Mouse (Mus musculus) natural killer cell, adult 2 months (primary cell): ENCODE results near the gene Ifnk.

ENCODE experiments used
- DNase-seq, 2 experiments: peaks; one replicate each; pipeline ENCODE4 v3.0.0; 2022; ENCODE audit warnings: low spot score in 2 of 2

Ifnk gene

DNA sequence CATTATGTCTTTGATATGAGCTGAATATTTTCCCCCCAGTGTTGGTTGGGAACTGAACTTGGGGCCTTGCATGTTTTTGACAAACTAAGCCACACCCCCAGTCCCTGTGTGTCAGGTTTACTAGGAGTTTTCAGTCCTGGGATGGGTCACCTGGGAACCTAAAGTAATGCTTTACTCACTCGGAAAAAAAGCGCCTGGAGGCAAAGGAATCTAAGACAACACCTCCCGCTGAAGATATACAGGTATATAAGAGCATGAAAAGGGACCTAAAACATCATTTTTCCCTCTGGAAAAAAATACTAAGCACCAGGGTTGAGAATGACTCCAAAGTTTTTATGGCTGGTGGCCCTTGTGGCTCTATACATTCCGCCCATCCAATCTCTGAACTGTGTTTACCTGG lies at the start of gene Ifnk:
Gene Ifnk, plus strand, starts transcription at position 301 of the 400 bp plus-strand sequence.
- DNase-seq = no peak

DNA sequence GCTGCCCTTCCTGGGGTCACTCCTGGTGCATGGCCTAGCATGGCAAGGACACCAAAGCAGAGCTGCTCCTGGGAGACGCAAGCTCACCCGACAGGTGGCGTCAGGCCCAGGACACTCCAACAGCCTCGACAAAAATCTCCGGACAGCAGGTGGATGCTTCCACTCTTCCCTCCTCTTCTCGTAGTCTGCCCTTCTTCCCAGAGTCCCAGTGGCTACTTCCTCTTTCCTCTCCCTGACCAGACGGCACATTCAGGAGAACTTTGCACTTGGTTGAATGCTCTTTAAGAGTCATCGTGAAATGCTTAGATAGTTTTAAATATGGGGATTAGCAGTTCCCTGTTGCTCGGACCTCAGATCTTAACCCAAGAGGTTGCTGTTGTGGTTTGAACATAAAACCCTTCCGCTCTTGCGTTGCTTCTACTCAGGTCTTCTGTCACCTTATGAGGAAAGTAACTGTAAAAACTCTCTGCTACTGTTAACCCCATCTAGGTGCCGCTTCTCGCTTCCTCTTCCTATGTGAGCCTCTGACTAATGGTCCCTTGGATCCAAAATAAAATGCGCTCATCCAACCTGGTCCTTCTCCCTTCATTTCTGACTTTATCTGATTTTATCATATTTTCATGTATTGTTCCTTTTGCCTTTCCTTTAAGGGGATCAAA lies 46.6 kb upstream of the Ifnk start:
- DNase-seq = no peak

DNA sequence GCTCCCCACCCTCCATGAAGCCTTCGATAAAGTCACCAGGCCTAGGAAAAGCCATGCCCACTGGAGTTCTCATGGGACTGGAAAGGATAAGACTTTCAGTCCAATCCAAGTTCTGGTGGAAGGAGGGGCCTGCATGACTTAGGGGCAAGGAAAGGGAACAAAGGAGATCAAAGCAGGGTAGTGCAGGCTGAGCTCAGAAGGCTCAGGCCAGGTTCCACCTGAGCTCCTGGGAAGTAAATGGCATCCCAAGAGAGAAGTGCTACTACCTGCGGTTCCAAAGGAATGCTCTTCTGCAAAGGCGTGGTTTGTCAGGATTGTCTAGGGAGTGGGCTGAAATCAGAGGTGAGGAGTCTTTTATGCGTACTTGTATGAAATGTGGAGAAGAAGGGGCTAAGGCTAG lies 39.4 kb upstream of the Ifnk start:
- DNase-seq = no peak

DNA sequence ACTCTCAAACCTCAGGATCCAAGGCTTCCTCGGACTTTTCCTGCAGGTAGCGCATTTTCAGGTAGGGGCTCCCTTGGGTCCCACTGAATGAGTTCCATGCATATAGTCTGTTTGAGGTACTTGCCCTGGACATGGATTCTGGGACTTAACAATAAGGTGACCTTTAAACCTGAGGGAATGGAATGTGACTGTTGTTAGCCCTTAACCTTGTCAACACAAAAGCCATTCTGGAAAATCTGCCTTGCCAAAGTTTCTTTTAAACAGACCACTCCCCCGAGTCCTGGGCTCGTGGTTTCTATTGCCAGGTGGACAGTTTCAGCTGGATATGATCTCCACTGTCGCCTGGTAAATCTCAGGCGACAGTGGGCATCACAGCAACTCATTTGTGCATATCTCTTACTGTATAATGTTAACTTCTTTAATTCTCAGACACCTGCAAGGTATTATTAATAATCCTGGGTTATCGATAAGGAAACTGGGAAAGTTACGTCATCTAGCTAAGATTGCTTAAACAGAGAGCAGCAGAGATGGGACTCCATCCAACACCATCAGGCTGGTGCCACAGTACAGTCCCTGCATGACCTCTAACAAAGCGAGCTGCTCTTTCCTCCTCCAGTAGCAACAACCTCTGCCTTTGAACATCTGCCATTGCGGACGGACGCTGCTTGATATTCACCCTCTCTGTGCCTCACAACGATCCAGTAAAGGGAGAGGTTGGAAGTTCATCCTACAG lies 38.2 kb upstream of the Ifnk start:
- no peak for DNase-seq

DNA sequence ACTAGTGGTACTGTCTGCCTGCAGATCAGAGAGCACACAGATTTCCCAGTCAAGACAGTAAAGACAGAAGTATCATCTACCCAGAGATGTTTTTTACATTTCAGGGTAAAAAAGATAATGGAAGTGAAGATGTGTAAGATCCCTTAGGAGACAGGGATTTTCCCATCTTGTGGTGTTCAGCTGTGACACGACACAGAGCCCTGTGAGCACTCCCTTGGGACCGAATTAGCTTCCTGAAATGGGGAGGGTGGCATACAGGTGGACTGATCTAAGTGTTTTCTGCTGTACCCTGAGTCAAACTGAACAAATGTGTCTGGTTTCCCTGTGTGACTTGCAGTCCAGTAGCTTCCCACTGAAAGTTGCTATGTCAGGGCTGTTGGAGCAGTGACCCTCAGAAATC lies 36.9 kb upstream of the Ifnk start:
- DNase-seq = no peak

DNA sequence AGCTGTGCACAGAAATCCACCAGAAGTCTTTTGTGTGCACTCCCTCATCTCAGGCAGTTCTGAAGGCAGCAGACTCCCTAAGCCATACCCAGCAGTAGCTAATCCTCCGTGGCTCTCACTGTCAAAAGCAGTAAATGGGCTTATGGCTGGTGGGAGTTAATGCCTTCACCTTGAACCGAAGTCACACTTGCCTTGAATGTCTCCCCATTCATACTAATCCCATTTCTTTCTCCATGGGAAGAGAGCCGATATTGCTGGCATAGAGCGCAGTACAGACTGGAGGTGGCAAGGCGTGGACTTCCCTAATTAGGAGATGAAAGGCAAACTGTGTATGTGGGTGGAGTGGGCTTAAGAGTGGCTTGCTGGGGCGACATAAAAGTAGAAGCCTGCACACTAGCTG lies 35.9 kb upstream of the Ifnk start:
- DNase-seq = no peak

DNA sequence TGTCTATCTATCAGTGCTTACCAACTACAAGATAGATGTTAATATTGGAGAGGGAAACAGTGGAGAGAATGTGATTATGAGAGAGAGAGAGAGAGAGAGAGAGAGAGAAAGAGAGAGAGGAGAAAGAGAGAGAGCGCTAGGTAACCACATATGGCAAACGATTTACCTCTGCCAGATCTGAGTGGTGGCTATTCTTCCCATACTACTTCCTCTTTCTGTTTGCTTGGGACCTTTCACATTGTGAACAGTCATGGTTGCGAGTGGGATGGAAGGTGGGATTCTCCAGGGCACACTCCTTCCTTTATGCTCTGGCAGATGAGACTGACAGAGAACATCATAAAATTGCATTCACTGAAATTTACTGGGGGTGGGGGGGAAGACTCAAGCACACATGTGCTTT lies 34.7 kb upstream of the Ifnk start:
- DNase-seq = no peak

DNA sequence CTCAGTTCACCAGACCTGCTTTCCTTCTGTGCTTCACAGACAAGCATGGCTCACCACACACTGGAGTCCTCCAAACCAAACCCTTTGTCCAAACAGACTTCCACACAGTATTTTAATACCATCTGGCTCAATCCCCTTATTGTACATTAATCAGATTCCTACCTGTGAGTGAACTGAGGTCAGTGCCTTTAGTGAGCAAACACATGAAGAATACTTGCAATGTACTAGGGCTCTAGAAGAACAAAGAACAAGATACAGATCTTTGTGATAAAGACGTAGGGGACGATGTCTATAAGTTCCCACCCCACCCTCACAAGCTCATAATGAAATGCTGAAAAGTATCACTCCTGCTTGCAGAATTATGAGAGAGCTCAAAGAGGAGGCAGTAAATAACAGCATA lies 33.0 kb upstream of the Ifnk start:
- no peak for DNase-seq

DNA sequence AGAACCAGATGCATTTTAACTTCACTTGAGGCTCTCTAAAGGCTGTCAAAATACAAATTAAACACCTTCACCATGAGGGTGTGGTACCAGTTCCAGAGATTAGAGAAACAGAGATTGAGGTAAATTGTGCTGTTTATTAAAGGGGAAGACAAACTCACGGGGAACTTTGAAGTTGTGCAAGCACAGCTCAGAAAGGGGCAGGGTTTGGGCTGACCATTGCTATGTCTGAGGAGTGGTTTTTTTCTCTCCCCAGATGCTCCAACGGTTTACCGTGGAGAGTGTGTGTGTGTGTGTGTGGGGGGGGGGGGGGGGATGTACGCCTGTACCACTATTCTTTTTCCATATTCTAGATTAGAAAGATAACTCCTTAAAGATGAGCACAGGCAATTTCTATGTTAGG lies 31.7 kb upstream of the Ifnk start:
- DNase-seq = no peak

DNA sequence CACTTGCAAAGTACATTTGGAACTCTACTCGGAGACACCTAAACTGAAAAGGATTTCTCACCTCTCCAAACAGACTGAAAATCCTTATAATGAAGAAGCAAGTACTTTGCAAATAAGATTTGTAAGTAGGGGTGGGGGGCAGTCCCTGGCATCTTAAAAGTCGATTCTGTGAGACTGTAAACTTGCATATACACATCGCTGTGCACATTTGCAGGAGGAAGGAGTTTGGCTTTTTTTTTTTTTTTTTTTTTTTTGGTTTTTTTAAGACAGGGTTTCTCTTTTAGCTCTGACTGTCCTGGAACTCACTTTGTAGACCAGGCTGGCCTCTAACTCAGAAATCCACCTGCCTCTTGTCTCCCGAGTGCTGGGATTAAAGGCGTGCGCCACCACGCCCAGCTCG lies 31.3 kb upstream of the Ifnk start:
- no peak for DNase-seq

DNA sequence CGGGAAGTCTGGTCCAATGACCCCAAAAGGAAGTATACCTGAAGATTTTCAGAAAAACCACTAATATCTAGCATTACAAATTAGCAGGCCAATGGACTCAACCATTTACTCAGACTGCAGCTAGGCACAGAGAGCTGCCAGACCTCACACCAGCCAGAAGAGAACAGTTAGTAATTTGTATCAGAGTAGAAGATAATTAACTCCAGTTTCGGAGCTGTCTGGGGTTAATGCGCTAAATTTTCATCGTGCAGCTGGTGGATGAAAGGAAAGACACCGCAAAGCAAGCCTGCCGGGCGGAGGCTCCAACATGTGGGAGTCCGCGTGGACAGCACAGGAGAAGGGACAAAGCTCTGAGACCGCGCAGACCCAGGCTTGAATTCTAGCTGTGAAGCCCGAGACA lies 30.8 kb upstream of the Ifnk start:
- no peak for DNase-seq

DNA sequence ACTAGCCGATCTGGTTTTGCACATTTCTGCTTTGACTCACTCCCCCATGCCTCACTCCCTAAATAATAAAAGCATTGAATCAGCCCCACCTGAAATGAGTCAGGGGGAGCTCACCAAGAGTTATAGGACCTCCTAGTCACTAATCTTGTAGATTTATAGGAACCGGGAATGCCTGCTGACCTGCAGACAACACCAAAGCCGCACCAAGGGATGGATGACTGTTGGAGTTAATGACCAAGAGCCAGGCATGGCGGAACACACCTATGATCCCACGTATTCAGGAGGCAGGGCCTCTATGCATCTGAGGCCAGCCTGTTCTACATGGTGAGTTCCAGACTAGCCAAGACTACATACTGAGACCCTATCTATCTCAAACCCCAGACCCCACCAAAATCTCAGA lies 28.8 kb upstream of the Ifnk start:
- no peak for DNase-seq

DNA sequence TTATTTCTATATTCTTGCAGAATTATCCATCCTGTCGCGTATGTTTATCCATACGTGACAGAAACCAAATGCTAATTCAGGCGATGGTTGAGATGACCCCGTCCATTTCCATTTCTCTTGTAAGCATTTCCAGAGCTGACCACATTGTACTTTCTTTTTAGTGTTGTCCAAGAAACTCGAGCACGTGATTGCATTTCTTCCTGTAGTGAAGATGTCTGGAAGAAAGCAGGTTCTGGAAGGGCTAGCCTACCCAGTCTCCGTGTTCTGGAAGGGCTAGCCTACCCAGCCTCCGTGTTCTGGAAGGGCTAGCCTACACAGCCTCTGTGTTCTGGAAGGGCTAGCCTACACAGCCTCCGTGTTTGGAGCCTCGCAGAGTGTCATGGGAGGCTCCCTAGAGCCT lies 27.8 kb upstream of the Ifnk start:
- DNase-seq = no peak

DNA sequence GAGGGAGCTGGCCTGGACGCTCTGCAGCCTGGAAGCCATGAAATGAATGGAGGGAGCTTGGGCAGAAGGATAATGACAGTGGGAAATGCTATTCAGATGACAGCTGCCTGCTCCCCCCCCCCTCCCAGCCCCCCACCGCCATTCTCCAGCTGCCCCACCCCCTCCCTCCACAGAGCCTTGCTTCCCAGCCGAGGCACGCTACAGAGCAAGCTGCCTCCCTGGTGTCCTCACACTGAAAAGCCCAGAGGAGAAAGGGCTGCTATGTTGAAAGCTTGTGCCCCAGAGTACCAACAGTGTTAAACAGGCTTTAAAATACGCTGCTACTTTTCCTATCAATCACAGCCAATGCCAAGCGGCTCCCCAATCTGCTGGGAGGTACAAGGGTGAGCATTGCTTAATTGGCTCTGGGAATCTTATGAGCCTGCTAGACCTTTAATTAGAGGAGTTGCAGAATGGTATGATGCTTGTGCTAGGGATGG lies 26.5 kb upstream of the Ifnk start:
- DNase-seq = no peak

DNA sequence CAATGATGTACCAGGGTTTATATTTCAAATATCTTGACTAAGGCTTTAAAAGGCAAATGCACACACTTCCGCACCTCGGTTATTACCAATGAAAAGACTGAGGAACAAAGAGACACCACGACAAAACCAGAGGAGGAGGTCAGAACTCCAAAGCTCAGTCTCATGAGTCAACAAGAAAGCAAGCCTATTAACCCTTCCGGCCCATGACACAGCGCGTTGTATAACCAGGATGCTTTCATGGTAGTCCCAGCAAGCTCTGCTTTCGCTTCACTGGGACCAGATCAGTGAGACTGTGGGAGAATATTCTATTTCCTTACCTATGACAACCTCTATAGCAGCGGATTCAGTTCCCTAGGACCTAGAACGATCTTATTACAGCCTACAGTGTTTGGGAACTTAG lies 25.1 kb upstream of the Ifnk start:
- DNase-seq = no peak

DNA sequence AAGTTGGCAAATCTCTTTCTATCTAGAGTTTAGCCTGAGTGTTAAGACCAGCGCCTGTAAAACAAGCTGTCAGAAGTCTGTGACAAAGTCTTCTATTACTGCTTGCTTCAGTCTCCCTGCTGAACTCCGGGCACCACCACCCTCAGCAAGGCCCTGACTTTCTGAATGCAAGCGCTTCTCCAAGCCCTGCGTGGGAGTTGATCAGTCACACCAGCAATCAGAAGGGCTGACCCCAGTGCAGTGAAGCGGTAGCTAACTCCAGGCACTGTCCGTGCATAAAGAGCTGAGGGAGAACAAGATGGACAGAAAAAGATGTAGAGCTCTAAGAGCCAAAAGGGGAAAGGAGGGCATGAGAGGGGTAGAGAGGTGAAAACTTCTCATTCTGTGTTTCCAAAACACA lies 24.1 kb upstream of the Ifnk start:
- no peak for DNase-seq

DNA sequence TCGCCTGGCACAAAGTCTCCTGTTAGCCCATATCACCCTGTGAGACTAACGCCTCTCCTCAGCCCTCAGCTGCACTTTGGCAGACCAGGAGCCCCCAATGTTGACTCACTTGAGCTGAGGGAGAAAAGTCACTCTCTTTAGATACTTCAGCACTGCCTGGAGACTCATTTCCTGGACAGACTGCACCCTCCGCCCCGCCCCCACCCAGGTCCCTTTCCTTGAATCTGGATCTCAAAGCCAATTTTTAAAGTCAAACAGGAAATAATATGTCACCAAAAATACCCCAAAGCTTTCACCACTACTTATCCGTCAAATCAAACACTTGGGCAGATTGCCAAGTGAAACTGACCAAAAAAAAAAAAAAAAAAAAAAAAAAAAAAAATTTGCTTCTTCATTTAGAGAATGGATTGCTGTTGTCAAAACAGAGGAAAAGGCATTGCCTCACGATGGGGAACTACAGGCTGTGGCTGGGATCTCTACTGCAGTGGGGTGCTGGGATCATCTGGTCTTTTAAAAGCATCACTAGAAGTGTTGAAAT lies 21.4 kb upstream of the Ifnk start:
- peak; percentile 7 to 28 for DNase-seq

DNA sequence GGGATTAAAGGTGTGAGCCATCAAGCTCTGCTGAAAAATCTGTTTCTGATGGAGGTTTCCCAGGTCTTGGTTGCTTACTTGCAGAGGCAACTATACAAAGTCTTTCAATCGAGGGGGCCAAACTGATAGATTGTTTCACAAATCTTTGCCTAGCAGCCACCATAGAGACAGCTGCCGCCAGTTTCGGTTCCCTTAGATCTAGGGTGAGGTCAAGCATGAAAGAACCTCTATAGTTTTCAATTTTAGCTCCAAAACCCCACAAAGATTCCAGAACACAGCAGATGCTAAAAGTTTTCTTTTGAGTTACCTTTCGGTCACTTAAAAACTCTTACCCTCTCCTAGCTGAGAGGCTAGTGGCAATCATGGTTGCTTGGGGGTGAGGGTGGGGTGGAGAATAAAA lies 20.3 kb upstream of the Ifnk start:
- DNase-seq = peak in 1 of 2 experiments; percentile 43

DNA sequence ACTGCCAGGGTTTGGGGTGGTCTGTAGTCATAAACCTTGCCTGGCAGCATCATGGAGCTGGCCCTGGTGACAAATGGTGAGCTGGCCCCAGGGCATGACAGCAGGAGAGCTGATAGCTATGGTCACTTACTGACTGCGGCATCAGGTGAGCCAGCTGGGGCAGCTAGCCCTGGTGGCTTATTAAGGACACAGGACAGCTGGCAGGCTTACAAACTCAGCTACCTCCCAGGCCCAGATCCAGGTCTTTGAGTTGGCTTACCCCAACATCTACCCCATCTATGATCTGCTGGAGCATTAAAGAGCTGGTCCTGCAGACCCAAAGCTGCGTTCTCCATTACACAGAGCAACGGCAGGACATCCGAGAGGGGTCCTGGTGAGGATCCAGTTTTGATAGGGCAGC lies 18.4 kb upstream of the Ifnk start:
- no peak for DNase-seq

DNA sequence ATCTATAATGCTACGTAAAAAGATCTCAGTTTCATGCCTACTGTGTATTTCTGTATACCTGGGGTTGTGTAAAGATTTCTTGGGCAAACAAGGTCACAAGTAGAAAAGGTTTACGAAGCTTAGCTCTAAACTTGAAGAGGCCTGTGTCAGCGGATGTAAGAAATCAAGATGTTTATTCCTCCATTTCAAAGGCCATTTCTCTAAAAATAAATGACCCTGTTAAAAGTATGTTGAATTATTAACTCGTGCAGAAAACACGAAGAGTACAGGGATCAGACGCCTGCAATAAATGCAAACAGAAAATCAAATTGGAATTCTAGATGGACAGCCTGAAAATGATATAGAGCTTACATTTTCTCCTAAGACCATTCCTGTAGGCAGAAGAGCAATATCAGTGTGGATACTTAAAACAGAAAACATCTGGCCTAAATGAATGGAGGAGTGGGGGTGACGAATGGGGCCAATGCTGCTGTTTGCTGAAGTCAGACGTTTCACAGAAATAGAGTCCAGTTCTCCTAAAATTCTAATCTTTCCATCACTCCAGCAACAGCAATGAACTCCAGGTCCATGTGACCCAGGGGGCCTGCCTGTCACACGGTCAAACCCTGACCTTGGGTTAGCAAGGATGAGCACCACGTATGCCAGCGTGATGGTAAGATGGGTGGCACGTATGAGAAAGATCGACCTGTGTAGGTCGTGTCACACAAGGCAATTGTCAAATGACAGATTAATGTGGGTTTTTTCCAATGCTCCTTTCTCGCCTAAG lies 16.8 kb upstream of the Ifnk start:
- no peak for DNase-seq

DNA sequence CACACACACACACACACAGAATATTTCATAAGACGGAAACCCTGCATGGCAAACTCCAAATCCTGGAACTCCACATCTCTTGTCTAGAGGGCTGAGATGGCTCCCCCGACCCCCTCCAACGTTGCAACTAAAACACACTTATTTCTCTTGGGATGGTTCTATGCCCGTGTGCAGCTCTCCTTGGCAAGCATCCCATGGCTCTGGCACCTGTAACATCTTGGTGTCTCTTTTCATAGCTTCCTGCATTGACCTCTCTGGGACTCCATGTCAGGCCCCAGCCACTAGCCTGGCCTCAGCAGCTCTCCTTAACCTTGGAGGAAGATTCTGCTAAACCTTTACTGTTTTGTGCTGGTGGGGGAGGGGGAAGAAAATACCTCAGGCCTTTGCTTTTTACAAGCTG lies 16.1 kb upstream of the Ifnk start:
- DNase-seq = no peak

DNA sequence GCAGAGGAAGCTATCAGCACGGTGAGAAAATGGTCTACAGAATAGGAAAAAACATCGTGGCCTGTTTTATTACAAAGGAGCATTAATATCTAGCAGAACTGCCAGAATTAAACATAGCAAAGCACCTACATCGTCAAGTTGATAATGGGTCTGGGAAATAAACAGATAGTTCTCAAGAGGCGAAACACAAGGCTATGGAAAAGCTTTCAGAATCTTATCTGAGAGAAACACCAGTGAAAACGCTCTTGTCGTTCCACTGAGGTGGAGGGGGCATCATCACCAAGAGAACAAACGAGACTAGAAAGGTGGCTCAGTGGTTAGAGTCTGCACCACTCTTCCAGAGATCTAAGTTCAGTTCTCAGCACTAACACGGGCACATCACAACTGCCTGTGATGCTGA lies 14.9 kb upstream of the Ifnk start:
- no peak for DNase-seq

DNA sequence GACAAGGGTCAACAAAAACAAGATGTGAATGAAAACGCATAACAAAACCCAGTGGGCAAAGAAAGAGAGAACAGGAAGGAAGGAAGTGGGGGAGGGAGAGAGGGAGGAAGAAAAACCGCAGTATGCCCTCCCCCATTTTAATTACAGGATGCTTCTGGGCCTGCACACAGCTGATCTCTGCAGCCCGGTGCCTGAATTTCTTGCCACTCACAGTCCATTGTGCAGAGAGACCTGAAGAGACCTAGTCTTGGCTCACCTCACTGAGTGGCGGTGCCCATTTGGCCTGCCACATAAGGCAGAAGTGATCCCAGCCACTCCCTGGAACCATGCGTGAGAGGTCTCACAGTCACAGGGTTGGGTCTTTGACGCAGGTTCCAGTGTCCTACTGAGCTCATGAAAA lies 13.8 kb upstream of the Ifnk start:
- DNase-seq = peak in 1 of 2 experiments; percentile 15
